Mouse (Mus musculus) thymus, adult 2 months (tissue): ENCODE data around the gene Olfr710. TPM values are rescaled to one million over a fixed set of nuclear protein-coding genes. Genes with fewer than 3 reads are reported as not detected.
"Not testable (repeated sequence)": the region's sequence is repeated elsewhere in the genome, so short reads cannot be mapped to it uniquely, and the experiment has no call there.

Experiments
- DNase-seq: peaks from one replicate; pipeline ENCODE4 v3.0.0; 2021
- H3K27ac ChIP-seq: fragments of 200-500 bp; 2 replicates; pipeline ENCODE4 v1.5.1; 2012; ENCODE audit warnings: low read length, control low read depth; ENCODE audit not compliant: control insufficient read depth, insufficient read depth
- H3K27me3 ChIP-seq: fragments of 200-500 bp; 2 replicates; pipeline ENCODE4 v1.6.1; 2012; ENCODE audit warnings: mild to moderate bottlenecking, low read length, moderate library complexity, mixed read lengths; ENCODE audit not compliant: control insufficient read depth, insufficient read depth
- H3K36me3 ChIP-seq: fragments of 200-500 bp; 2 replicates; pipeline ENCODE4 v1.6.1; 2012; ENCODE audit warnings: mild to moderate bottlenecking, low read length, moderate library complexity; ENCODE audit not compliant: control insufficient read depth, insufficient read depth
- H3K4me1 ChIP-seq: fragments of 200-500 bp; replicated peaks from 2 replicates; pipeline ENCODE4 v1.6.1; 2012; ENCODE audit warnings: low read length; ENCODE audit not compliant: control insufficient read depth, insufficient read depth
- H3K4me3 ChIP-seq: fragments of 200-500 bp; 2 replicates; pipeline ENCODE4 v1.5.1; 2012; ENCODE audit warnings: mild to moderate bottlenecking, low read length, control low read depth, moderate library complexity; ENCODE audit not compliant: control insufficient read depth, insufficient read depth
- CTCF ChIP-seq: fragments of 200-500 bp; IDR thresholded peaks from 2 replicates; pipeline ENCODE4 v1.5.1; 2012; ENCODE audit warnings: mild to moderate bottlenecking, control low read depth, low read length, moderate library complexity, borderline replicate concordance; ENCODE audit not compliant: control insufficient read depth, poor library complexity, insufficient read depth; ENCODE audit errors: extremely low read depth
- POLR2A ChIP-seq: fragments of 200-500 bp; IDR thresholded peaks from 2 replicates; pipeline ENCODE4 v1.6.1; 2012; ENCODE audit warnings: mild to moderate bottlenecking, low read length, control low read depth, moderate library complexity; ENCODE audit not compliant: control insufficient read depth, poor library complexity, insufficient read depth; ENCODE audit errors: extremely low read depth
- WGBS: fragments of 180-500 bp; shearing (Covaris S2); methylation state at CpG from one replicate; pipeline ENCODE4 v1.1.7; 2018; 5-methylcytosine and 5-hydroxymethylcytosine counted together
- polyA plus RNA-seq: library from polyadenylated mRNA; depleted of rRNA; stranded (reverse); fragments of >200 nt; gene quantifications from 2 replicates; pipeline ENCODE4 v1.2.3, GENCODE M21; 2012; rRNA removed

Gene Olfr710
- polyA plus RNA-seq, 1 experiment = not detected

- no peaks in the 10 kb centered on the region for H3K27me3 ChIP-seq
- WGBS = 78% methylated on average over 2 of the region's 2 CpGs
- DNase-seq = no peak
- H3K27ac ChIP-seq = no peak within 1 kb of the TSS
- no peaks in the 10 kb centered on the region for H3K4me1 ChIP-seq
- no peak within 1 kb of the TSS for H3K4me3 ChIP-seq
- TF ChIP-seq POLR2A (no peak), CTCF (no peak)
- H3K36me3 ChIP-seq = no peaks in the 10 kb centered on the region
Measured at GRCm38 (mm10) chr7:106907676-106908075, 40.4 kb downstream of the Olfr710 start, which contains the start of gene Olfr1532-ps1. Gene Olfr1532-ps1, plus strand, starts transcription at chr7:106908001.

GRCm38 (mm10) chr7:106901141-106901540 lies 47.0 kb downstream of the Olfr710 start, which contains the start of gene Olfr707:
Gene Olfr707, minus strand, starts transcription at chr7:106901241.
- 94% methylated on average over 3 of the region's 3 CpGs for WGBS
- DNase-seq, H3K36me3 ChIP-seq, H3K27ac ChIP-seq, H3K4me1 ChIP-seq, H3K27me3 ChIP-seq, H3K4me3 ChIP-seq: not testable (repeated sequence)

Other genes starting within 250 kb of the Olfr710 start
- not detected in 2 replicates for gene Olfr695, start 231.9 kb downstream of the Olfr710 start, polyA plus RNA-seq
- gene Olfr697, start 205.9 kb downstream of the Olfr710 start, polyA plus RNA-seq = not detected in 2 replicates
- not detected in 2 replicates for gene Olfr698, start 192.9 kb downstream of the Olfr710 start, polyA plus RNA-seq
- gene Olfr699, start 155.1 kb downstream of the Olfr710 start, polyA plus RNA-seq = not detected in 2 replicates
- gene Olfr700, start 139.5 kb downstream of the Olfr710 start, polyA plus RNA-seq = not detected in 2 replicates
- 0.09 TPM in 1 of 2 replicates, not detected in the other for gene Olfr701, start 134.2 kb downstream of the Olfr710 start, polyA plus RNA-seq
- not detected in 2 replicates for gene Olfr702, start 114.4 kb downstream of the Olfr710 start, polyA plus RNA-seq
- gene Olfr703, start 105.0 kb downstream of the Olfr710 start, polyA plus RNA-seq = not detected in 2 replicates
- gene Olfr704, start 85.1 kb downstream of the Olfr710 start, polyA plus RNA-seq = not detected in 2 replicates
- gene Olfr705, start 71.4 kb downstream of the Olfr710 start, polyA plus RNA-seq = not detected in 2 replicates
- not detected in 2 replicates for gene Olfr706, start 60.1 kb downstream of the Olfr710 start, polyA plus RNA-seq
- not detected in 2 replicates for gene Olfr707, start 47.1 kb downstream of the Olfr710 start, polyA plus RNA-seq
- not detected in 2 replicates for gene Olfr1532-ps1, start 40.3 kb downstream of the Olfr710 start, polyA plus RNA-seq
- not detected in 2 replicates for gene Olfr709-ps1, start 16.1 kb downstream of the Olfr710 start, polyA plus RNA-seq
- gene Olfr6, start 15.6 kb upstream of the Olfr710 start, polyA plus RNA-seq = not detected in 2 replicates
- not detected in 2 replicates for gene Olfr711, start 27.1 kb upstream of the Olfr710 start, polyA plus RNA-seq
- not detected in 2 replicates for gene Olfr2, start 57.8 kb upstream of the Olfr710 start, polyA plus RNA-seq
- gene Olfr713, start 82.9 kb upstream of the Olfr710 start, polyA plus RNA-seq = not detected in 2 replicates
- not detected in 2 replicates for gene Olfr714, start 122.7 kb upstream of the Olfr710 start, polyA plus RNA-seq
- not detected in 2 replicates for gene Olfr17, start 144.9 kb upstream of the Olfr710 start, polyA plus RNA-seq
- gene Olfr715b, start 162.1 kb upstream of the Olfr710 start, polyA plus RNA-seq = not detected in 2 replicates
- not detected in 2 replicates for gene Olfr715, start 182.8 kb upstream of the Olfr710 start, polyA plus RNA-seq
- gene Olfr716, start 190.0 kb upstream of the Olfr710 start, polyA plus RNA-seq = not detected in 2 replicates
- gene Nlrp14, start 218.7 kb upstream of the Olfr710 start, polyA plus RNA-seq = 0.09 TPM in 1 of 2 replicates, not detected in the other